Mouse (Mus musculus) MEL (cell line): ENCODE data around the gene Ctnnbl1.

Experiments
- BHLHE40 ChIP-seq: IDR thresholded peaks from 2 replicates; pipeline ENCODE4 v1.6.1; 2012; ENCODE audit warnings: low read depth, mild to moderate bottlenecking, inconsistent platforms, low read length, improper control_type of control experiment, borderline replicate concordance
- POLR2AphosphoS2 ChIP-seq: IDR thresholded peaks from 2 replicates; pipeline ENCODE4 v1.6.1; 2011; ENCODE audit warnings: low read length, improper control_type of control experiment
- TCF12 ChIP-seq: IDR thresholded peaks from 2 replicates; pipeline ENCODE4 v1.6.1; 2014; ENCODE audit warnings: low read depth, mild to moderate bottlenecking, inconsistent platforms, low read length, improper control_type of control experiment, moderate library complexity

- no peak for TF ChIP-seq TCF12
- no peak for TF ChIP-seq POLR2AphosphoS2
- no peak for TF ChIP-seq BHLHE40
Observed at GRCm38 (mm10) chr2:157784647-157785046, 47.4 kb downstream of the Ctnnbl1 start.
